Mouse (Mus musculus): ENCODE data around the gene Il1rl2. TPM values are rescaled to one million over a fixed set of nuclear protein-coding genes. Genes with fewer than 3 reads are reported as not detected.
"Not testable (repeated sequence)": the region's sequence is repeated elsewhere in the genome, so short reads cannot be mapped to it uniquely, and the experiment has no call there.

The Il1rl2 gene
- polyA plus RNA-seq, 1 experiment from 2014 or later, result 1.8 TPM

DNA sequence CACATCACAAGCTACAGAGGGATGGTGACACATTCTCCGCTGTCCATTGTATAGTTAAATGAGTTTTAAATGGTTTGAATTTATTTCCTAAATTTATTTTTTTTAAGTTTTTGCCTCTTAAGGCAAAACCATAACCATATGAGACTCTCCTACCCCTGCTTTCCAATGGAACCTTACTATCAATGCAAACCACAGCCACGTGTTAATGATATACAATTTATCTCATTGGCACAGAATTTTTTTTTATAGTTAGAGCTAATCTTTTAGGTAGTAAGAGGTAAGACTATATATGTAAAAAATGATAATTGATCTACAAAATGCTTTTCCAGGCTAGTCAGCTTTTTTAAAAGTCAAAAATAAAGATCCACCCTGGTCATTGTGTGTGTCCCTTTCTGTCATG lies 26.4 kb upstream of the Il1rl2 start:
- H3K4me2 ChIP-seq, result no peak overlapping the region
- no peaks in the 10 kb centered on the region for H3K9me3 ChIP-seq
- H3K27ac ChIP-seq (replicated peaks), result no peak overlapping the region
- ATAC-seq (ENCODE audit: low read depth), result no peak
- H3K36me3 ChIP-seq, result no peaks in the 10 kb centered on the region
- H3K4me1 ChIP-seq (replicated peaks), result no peaks in the 10 kb centered on the region
- no peak overlapping the region for H3K9ac ChIP-seq
- no peak overlapping the region for H3K4me3 ChIP-seq
- 87% methylated on average over 2 of the region's 2 CpGs for WGBS
- no peaks in the 10 kb centered on the region for H3K27me3 ChIP-seq

DNA sequence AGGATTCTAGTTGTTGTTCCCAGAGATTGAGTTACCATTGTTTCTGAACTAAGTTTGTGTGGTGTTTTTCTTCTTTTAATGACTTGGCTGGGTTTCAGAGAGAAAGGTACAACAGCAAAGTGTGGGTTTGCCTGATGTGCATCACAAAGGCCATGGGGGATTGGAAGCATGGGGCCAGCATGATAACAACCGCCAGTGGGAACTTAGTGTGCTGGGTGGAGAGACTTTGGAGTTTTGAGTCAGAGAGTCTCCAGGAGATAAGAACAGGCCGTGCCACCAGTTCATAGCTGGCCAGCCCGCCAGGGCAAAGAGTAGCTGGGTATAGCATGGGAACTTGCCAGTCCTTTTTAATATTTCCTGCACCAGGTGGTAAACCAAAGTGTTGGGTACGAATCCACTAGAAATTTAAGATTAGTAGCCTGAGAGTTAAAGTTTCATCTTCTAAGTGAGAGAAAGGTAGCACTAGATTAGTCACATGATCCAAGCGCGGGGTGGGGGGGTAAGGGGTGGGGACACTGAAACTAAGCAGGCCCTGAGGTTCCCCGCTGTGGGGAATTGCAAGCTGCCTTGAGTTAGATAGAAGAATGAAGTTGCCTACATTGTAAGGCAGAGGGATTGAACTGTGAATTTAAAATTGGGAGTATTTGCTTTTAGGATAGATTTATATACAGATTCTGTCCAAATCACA lies 21.1 kb upstream of the Il1rl2 start:
- H3K4me2 ChIP-seq, result no peak overlapping the region
- H3K36me3 ChIP-seq, result no peaks in the 10 kb centered on the region
- no peaks in the 10 kb centered on the region for H3K9me3 ChIP-seq
- H3K27me3 ChIP-seq, result no peaks in the 10 kb centered on the region
- no peak overlapping the region for H3K4me3 ChIP-seq
- WGBS, result 63% methylated on average over 7 of the region's 7 CpGs
- H3K4me1 ChIP-seq (replicated peaks), result no peaks in the 10 kb centered on the region
- no peak overlapping the region for H3K27ac ChIP-seq (replicated peaks)
- ATAC-seq (ENCODE audit: low read depth), result no peak
- H3K9ac ChIP-seq, result no peak overlapping the region

GRCm38 (mm10) chr1:40304321-40304720 lies 20.1 kb upstream of the Il1rl2 start:
- not testable (repeated sequence) for H3K27me3 ChIP-seq; H3K4me1 ChIP-seq (replicated peaks); H3K27ac ChIP-seq (replicated peaks); ATAC-seq (ENCODE audit: low read depth); H3K4me2 ChIP-seq; H3K36me3 ChIP-seq; H3K9me3 ChIP-seq; H3K4me3 ChIP-seq; H3K9ac ChIP-seq
- 64% methylated on average over 4 of the region's 4 CpGs for WGBS

DNA sequence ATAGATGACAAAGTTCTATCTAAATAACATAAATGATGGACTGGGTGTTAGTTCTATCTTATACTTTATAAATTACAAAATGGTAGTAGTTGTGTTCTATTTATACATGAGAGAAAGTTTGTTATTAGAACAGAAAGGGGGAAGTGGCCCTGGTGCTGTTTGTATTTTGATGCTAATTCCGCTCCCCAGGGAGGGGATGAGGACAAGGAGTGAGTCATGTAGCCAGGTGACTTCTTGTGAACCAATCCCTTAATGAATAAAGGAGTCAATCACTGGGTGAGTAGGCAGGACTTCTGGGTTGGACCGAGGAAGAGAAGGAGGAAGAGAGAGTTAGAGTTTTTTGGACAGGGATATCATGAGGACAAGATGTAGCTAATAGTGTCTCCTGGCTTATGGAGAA lies 18.3 kb upstream of the Il1rl2 start:
- H3K36me3 ChIP-seq, result no peaks in the 10 kb centered on the region
- no peak overlapping the region for H3K27ac ChIP-seq (replicated peaks)
- H3K4me3 ChIP-seq, result no peak overlapping the region
- no peak overlapping the region for H3K9ac ChIP-seq
- H3K4me2 ChIP-seq, result no peak overlapping the region
- 83% methylated on average over 2 of the region's 2 CpGs for WGBS
- no peaks in the 10 kb centered on the region for H3K27me3 ChIP-seq
- ATAC-seq (ENCODE audit: low read depth), result no peak
- H3K9me3 ChIP-seq, result no peaks in the 10 kb centered on the region
- H3K4me1 ChIP-seq (replicated peaks), result no peaks in the 10 kb centered on the region

GRCm38 (mm10) chr1:40311123-40311522 lies 13.3 kb upstream of the Il1rl2 start:
- Histone ChIP-seq H3K4me2 (no peak overlapping the region), H3K4me1 (replicated peaks) (no peaks in the 10 kb centered on the region), H3K9ac (no peak overlapping the region), H3K36me3 (no peaks in the 10 kb centered on the region), H3K27me3 (no peaks in the 10 kb centered on the region), H3K9me3 (no peaks in the 10 kb centered on the region), H3K27ac (replicated peaks) (no peak overlapping the region), H3K4me3 (no peak overlapping the region)
- ATAC-seq (ENCODE audit: low read depth), result no peak
- 88% methylated on average over 3 of the region's 3 CpGs for WGBS

DNA sequence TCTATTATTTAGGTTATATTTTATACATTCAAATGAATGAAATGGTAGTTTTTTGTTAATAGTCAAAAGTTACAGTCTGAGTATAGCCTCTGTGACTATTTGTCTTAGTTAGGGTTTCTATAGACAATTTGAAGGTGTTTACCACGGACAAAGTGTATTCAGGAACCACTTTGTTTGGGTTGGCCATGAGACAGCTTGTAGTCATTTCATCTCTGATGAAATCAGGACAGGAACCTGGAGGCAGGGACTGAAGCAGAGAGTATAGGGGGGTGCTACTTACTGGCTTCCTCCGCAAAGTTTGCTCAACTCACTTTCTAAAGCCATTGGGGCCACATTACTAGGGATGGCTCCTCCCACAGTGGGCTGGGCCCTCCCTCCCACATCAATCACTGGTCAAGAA lies 12.8 kb upstream of the Il1rl2 start:
- H3K4me2 ChIP-seq, result no peak overlapping the region
- WGBS, result 81% methylated on average over 2 of the region's 2 CpGs
- no peaks in the 10 kb centered on the region for H3K9me3 ChIP-seq
- H3K27ac ChIP-seq (replicated peaks), result no peak overlapping the region
- H3K9ac ChIP-seq, result no peak overlapping the region
- H3K4me3 ChIP-seq, result no peak overlapping the region
- no peaks in the 10 kb centered on the region for H3K36me3 ChIP-seq
- no peak for ATAC-seq (ENCODE audit: low read depth)
- H3K4me1 ChIP-seq (replicated peaks), result no peaks in the 10 kb centered on the region
- H3K27me3 ChIP-seq, result no peaks in the 10 kb centered on the region

DNA sequence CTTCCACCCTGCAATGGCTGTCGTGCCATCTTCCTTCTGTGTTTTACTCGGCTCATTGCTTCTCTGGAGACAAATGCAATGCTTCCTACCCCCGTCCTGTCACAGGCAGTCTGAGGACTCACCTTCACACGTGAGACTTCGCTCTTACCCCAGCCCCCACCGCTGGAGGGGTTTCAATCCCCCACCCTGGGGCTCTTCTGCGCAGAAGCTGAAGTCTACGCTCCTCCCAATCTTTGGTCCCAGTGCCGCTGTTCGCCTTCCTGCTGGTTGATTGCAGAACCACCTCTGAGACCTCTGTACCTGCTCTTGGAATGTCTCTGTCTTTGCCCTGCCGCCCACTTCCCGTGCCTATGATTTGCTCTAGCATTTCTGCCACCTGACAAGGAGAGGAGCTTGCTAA lies 10.4 kb upstream of the Il1rl2 start:
- no peak overlapping the region for H3K4me3 ChIP-seq
- H3K4me2 ChIP-seq, result no peak overlapping the region
- no peak for ATAC-seq (ENCODE audit: low read depth)
- no peak overlapping the region for H3K9ac ChIP-seq
- H3K27ac ChIP-seq (replicated peaks), result no peak overlapping the region
- 83% methylated on average over 12 of the region's 12 CpGs for WGBS
- no peaks in the 10 kb centered on the region for H3K4me1 ChIP-seq (replicated peaks)
- H3K9me3 ChIP-seq, result no peaks in the 10 kb centered on the region
- no peaks in the 10 kb centered on the region for H3K27me3 ChIP-seq
- H3K36me3 ChIP-seq, result no peaks in the 10 kb centered on the region

DNA sequence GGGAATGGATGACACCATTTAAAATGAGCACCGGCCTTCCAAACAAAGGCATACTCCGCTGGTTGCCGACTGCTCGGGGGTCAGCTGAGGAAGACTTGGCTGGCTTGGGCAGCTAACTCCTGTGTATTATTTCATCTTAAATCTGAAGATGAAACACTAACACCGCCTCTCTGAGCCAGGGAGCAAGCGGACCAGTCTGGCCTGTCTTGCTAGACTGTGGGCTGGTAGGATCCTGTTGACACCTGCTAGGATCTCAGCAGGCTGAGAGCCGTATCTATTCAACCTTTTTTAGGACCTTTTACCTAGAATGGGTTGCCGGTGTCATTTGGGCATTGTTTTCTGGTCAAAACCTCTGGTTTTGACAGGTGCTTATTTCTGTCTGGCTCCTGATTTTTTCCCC lies 6.8 kb upstream of the Il1rl2 start:
- Histone ChIP-seq H3K4me3 (no peak overlapping the region), H3K4me2 (no peak overlapping the region), H3K36me3 (no peaks in the 10 kb centered on the region), H3K9me3 (no peaks in the 10 kb centered on the region), H3K27me3 (no peaks in the 10 kb centered on the region), H3K4me1 (replicated peaks) (no peaks in the 10 kb centered on the region), H3K27ac (replicated peaks) (no peak overlapping the region), H3K9ac (no peak overlapping the region)
- ATAC-seq (ENCODE audit: low read depth), result no peak
- 94% methylated on average over 8 of the region's 8 CpGs for WGBS

DNA sequence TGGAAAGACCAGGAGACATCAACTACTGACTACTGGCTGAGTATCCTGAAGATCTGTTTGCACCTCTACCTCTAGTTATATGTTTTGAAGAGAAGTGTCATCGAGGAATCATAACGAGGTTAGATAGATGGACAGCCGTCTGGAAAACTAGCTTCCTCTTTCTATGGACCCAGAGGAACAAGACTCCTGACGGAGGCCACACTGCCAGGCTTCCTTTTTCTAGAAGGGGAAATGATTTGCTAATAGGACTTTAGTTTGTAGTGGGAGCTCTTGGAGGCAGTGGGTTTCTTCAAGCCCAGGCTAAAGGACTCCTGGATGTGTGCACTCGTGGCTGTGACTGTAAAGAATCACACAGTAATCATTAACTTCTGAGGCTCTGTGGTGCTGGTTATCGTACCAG lies 2.6 kb upstream of the Il1rl2 start:
- Histone ChIP-seq H3K4me2 (no peak overlapping the region), H3K27ac (replicated peaks) (no peak overlapping the region), H3K9ac (no peak overlapping the region), H3K9me3 (no peaks in the 10 kb centered on the region), H3K4me3 (no peak overlapping the region), H3K4me1 (replicated peaks) (peaks cover 13% of the 10 kb centered on the region), H3K36me3 (no peaks in the 10 kb centered on the region), H3K27me3 (peaks cover 37% of the 10 kb centered on the region)
- ATAC-seq (ENCODE audit: low read depth), result no peak
- WGBS, result 84% methylated on average over 6 of the region's 6 CpGs

- no peak overlapping the region for H3K4me3 ChIP-seq
- no peak for ATAC-seq (ENCODE audit: low read depth)
- peaks cover 44% of the 10 kb centered on the region for H3K27me3 ChIP-seq
- no peaks in the 10 kb centered on the region for H3K9me3 ChIP-seq
- whole genome bisulfite sequencing, result 88% methylated on average over 3 of the region's 3 CpGs
- H3K4me1 ChIP-seq (replicated peaks), result peaks cover 13% of the 10 kb centered on the region
- H3K36me3 ChIP-seq, result no peaks in the 10 kb centered on the region
- H3K27ac ChIP-seq (replicated peaks), result no peak overlapping the region
- no peak overlapping the region for H3K4me2 ChIP-seq
- no peak overlapping the region for H3K9ac ChIP-seq
These were observed 1.9 kb upstream of the Il1rl2 start for GRCm38 (mm10) chr1:40322543-40322942.

GRCm38 (mm10) chr1:40324955-40325702 lies 719 bp downstream of the Il1rl2 start:
- WGBS, result 11% methylated on average over 22 of the region's 22 CpGs
- Histone ChIP-seq H3K9ac (peak overlapping the region; percentile 49), H3K9me3 (no peaks in the 10 kb centered on the region), H3K4me1 (replicated peaks) (peaks cover 13% of the 10 kb centered on the region), H3K4me2 (peak overlapping the region; percentile 63), H3K27ac (replicated peaks) (no peak overlapping the region), H3K36me3 (no peaks in the 10 kb centered on the region), H3K4me3 (peak overlapping the region; percentile 37), H3K27me3 (peaks cover 49% of the 10 kb centered on the region)
- no peak for ATAC-seq (ENCODE audit: low read depth)

- H3K4me1 ChIP-seq (replicated peaks), result peaks cover 13% of the 10 kb centered on the region
- H3K36me3 ChIP-seq, result no peaks in the 10 kb centered on the region
- peak overlapping the region; percentile 37 for H3K4me3 ChIP-seq
- peak overlapping the region; percentile 49 for H3K9ac ChIP-seq
- no peak overlapping the region for H3K27ac ChIP-seq (replicated peaks)
- H3K4me2 ChIP-seq, result peak overlapping the region; percentile 63
- WGBS, result 2% methylated on average over 29 of the region's 29 CpGs
- ATAC-seq (ENCODE audit: low read depth), result no peak
- no peaks in the 10 kb centered on the region for H3K9me3 ChIP-seq
- peaks cover 49% of the 10 kb centered on the region for H3K27me3 ChIP-seq
These were observed 1.4 kb downstream of the Il1rl2 start for GRCm38 (mm10) chr1:40325711-40326327.

Data from neural tube, embryonic 13.5 days (tissue).